Mouse (Mus musculus): ENCODE results near the gene Cdc26.
A peak's percentile ranks its signal among the peaks of the same experiment; 100 is the strongest.

Cdc26 gene

DNA sequence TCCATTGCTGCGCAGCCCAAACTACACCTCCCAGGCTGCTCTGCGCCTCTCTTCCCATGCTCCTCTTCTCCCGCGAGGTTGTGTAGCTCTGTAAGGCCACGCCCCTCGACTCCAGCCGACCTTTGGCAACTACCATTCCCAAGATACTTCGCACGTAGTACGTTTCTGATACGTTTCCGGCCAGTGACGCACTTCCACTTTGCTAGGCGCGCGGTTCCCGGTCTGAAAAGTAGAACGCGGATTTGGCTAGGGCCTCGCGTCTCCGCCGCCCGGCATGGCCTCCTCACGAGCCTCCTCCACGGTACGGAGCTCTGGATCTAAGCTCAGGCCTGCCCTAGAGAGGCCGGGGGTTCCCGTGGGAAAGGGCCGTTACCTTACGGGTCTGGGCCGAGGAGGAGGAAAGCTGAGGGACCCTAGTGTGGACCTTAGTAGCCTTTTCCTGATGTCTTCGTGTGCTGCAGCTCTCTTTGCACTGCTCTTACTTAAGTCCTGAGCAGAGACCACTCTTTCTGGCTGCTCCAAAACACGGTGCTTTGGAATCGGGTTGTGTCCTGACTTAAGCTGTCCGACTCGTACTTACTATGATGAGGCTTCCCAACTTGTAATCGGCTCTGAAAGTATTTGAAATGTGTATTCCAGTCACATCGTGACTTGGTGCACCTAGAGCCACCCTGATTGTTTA is at the start of gene Cdc26, which contains the start of gene Prpf4:
Gene Cdc26 (minus strand): TSS at position 42 of the 682 bp plus-strand sequence.
Gene Prpf4 (plus strand): TSS at position 197 of the 682 bp plus-strand sequence.
- DNase-seq: peak; percentile 99

DNA sequence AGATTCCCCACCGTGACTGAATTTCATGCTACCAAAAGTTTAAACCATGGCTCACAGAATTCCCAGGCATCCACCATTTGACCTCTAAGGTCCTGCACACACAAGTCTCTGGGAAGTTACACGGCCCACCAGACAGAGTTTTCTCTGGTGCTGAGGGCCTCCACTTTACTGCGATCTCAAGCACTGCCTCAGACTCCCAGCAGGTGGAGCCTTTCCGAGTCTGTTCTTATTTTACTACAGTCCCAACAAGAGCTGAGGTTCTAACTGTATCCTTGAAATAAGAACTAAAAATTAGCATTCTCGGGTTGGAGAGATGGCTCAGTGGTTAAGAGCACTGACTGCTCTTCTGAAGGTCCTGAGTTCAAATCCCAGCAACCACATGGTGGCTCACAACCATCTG is 46.6 kb upstream of the Cdc26 start:
- DNase-seq: no peak

DNA sequence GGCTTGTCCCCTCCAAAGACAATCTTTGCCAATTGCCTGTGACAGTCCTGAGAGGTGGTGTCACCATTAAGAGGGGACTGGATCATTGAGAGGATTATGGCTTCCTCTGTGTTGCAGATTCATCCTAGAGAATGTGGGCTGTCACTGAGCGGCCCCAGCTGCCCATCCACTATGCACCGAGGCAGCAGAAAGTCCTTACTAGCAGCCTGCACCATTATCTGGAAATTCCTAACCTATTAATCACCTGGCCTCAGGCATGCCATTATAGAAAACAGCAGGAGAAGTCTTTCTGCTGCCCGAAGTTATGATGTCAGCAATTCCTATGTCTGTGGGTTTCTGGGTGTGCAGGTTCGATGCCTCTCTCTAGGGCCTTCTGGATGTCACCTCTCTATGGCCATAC is 32.5 kb upstream of the Cdc26 start:
- no peak for DNase-seq

DNA sequence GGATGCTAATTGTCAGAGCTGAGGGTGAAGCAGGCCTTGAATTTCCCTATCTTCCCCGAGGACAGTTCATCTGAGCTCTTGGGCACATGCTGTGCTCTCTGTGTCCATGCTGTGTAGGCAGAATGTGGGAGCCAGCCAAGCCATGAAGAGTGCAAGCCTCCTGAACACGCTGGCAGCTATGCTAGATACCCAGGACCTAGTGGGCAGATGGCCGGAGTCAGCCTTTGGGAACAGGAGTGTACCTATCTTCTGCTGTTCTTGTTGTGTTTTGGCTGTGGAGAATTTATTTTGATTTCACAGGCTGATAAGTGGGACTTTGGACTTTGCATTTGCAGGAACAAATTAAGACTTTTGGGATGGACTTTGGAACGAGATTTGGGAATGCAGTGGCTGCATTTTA is 32.1 kb upstream of the Cdc26 start:
- DNase-seq: peak; percentile 93

DNA sequence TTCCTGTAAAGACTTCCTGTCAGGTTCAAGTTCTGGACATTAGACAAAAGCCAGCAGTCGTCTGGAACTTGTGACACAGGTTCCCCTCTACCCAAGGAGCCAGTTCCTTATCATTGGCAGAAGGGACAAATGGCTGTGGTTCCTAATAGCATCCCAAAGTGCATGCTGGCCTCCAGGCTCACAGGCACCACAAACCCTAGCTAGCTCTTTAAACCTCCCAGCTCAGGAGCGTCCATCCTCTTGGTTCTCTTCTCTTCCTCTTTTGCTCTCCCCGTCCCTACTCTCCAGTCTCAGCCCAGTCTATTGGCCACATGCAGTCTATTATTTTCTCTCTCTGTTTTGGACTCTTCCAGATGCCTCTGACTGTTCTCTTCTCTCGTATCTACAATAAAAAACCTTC is 31.4 kb upstream of the Cdc26 start:
- no peak for DNase-seq

DNA sequence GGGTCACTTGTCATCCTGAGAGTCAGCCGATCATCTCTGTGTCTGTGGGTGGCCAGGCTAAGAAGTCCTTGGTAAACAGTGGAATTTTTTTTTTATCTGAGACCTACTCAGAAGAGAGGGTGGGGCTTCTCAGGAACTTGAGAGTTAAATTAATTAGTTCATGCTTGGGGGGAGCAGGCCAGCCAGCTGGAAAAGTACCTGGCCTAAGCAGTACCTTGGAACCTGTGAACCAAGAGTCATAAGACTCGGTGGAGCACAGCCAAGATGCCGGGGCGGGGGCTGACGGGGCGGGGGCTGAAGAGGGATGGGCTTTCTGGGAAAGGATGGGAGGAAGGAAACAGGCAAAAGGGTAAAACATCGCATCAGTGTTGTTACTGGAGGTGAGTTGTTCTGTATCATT is 29.4 kb upstream of the Cdc26 start:
- DNase-seq: no peak

DNA sequence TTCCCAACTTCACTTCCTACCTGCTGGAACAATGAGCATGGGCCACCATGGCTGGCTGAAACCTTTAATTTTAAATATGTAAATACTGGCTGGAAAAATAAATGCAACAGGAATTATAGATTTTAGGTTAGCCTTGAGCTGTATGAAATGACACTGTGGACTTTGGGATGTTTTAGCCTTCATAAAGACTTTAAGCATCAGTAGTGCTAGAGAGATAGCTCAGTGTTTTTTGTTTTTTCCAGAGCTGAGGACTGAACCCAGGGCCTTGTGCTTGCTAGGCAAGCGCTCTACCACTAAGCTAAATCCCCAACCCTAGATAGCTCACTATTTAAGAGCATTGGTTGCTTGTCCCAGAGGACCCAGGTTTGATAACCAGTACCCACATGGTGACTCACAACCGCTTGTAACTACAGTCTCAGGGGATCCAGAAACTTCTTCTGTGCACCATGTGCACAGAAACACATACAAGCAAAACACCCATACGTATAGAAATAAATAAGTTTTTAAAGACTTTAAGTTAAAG is 28.9 kb upstream of the Cdc26 start:
- DNase-seq: no peak

DNA sequence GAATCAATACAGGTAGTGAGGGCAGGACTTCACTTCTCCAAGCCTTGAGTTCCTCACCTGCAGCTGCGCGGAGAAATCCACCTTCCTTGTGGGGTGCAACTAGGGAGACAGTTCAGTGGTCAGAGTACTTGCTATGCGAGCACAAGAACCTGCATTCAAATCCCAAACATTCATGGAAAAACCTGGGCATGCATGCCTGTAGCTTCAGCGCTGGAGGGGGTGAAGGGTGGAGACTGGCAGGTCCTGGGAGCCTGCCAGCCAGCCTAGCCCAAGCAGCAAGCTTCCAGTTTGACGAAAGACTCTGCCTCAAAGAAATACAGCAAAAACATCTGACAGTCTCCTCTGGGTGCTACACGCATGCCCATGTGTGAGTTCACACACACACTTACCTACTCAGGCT is 26.6 kb upstream of the Cdc26 start, which contains the start of gene Rnf183:
Gene Rnf183 (minus strand): TSS at position 172 of the 400 bp plus-strand sequence.
- no peak for DNase-seq

DNA sequence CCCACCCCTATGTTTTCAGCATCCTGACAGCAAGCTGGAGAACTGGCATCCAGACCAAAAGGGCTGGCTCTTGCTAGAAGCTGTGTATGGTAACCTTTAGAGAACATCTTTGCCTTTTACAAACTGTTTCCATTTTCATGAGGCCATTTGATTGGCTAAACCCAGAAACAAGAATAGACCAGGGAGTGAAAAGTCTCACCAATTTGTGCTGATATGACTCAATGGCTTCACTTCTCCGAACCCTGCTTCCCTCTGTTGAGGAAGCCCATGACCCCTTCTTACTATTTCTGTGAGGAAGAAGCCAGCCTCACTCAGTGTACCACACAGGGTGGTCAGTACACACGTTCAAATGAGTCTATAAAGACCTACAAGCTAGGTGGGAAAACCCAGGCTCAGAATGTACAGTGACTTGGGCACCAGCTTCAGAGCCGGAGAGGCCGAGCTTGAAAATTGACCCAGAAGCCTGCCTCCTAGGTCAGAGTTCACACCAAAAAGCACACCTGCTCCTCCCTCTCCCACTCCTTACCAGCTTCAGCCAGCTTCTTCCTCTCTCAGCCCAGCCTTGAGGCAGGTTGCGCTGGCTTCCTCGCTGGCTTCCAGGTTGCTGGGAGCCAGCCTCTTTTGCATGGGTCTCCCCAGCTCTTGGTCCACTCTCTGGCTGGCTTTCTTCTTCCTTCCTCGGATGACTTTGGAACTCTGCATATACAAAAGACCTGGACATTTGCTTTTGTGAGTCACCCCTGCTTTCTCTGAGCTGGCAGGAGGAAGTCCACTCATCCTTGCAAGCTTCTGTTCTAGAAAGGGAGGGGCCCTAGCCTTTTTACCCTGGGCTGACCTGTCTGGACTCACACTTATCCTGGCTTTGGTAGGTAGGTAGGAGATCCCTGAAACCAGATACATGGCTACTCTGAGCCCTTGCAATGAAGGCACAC is 25.8 kb upstream of the Cdc26 start:
- DNase-seq: no peak

DNA sequence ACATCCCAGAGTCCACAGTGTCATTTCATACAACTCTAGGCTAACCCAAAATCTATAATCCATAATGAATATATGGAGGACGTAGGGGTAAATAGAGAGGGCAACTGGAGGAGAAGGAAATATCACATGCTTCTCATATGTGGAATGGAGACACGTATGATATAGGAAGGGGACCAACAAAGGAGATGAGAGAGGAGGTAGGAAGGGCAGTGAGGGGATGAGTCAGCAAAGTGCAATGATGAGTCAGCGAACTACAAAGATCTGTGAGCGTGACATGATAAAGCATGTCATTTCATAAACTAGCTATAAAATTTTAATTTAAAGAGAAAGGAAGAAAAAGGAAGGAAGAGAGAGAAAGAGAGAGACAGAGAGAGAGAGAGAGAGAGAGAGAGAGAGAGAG is 23.1 kb upstream of the Cdc26 start:
- no peak for DNase-seq

DNA sequence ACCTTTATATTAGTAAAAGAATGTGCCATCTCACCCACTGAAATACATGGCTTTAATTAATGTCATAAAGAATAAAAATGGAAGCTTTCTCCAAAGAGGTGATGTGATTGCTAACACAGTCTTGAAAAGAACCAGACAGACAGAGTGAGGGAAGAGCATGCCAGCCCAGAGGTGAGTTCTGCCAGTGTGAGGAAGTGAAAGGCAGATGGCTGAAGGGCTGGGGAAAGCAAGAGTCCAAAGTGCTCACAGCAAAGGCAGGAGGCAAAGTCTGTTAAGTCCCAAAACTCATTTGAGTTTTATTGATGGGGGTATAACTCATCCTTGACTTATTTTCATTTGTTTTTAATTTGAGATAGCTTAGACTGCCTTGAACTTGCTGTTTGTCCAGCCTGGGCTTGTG is 22.2 kb upstream of the Cdc26 start:
- DNase-seq: no peak

DNA sequence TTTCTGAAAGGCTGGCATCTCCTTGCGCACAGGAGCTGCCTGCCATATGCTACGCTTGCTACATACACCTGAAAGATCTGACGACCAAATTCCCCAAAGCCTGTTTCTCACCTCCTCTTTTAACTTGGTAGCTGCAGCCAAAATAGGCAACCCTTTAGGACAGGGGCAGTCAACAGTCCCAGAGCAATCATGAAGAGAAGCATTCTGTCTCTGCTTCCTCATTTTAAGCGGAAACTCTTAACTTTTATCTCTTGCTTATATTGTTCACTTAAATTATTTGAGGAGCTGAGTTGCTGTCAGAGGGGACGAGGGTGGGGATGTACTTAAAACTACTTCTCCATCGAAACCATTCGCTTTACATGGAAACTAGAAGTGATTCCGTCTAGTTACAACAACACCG is 21.2 kb upstream of the Cdc26 start:
- no peak for DNase-seq

DNA sequence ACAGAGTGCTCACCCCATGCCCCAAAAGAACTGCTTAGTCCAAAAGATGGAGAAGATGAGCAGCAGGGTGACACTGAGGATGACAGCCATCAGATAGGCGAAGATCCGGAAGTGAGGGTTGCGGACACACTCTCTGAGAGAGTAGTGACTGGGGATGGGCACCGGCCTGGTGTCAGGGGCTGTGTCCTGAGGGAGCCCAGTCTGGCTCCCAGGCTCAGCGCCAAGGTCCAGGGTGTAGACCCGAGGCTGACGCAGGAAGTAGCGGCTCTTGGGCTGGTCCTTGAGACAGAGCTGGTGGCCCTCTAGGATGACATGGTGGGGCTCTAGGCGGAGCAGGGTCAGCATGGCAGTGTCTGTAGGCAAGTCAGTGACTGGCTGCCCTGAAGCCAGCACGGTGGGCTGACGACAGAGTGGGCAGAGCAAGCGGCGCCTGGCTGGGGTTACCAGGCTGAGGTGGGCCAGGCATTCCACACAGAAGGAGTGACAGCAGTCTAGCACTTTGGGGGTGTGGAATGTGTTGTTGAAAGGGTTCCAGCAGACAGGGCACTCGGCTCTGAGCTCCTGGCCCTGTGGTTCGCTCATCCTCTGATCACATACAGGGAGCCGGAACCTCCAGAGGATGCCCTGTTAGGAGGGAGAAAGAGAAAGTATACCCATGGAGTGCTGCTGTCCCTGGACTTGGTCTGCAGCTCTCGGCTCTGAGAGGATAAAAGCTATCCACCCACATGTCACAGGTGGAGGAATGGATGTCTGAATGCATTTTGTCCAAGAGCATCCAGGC is 19.7 kb upstream of the Cdc26 start:
- peak; percentile 46 for DNase-seq

DNA sequence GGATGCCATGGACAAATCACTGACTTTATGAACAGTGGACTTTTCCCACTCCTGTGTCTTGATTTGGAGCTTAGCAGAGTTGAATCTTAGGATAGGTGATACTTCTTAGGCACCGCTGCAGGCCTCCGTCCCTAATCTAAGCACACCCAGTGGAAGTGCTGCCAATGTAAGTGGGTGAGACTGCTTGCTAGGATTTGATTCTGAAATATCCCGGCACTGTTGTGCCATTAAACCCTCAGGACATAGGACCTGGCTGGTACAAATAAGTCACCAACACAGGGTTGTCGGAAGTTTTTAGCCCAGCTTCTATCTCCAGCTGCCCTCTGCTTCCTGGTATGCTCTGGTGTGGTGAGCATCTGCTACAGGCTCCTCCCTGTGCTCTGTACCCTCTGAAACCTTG is 17.4 kb upstream of the Cdc26 start:
- DNase-seq: no peak

DNA sequence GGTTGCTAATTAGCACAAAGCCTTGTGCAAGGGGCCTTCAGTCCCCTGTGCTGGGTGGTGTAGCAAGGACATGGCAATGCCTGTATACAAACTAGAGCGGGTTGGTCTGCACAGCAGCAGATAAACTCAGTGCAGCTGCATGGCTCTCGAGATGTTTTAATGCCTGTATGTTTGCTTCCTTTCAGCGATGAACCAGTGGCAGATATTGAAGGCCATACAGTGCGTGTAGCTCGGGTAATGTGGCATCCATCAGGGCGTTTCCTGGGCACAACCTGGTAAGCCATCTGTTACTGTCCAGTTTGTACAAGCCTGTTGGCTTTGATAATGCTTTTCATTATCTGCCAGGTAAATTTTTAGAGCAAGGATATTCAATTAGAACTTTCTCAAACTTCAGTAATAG is 10.6 kb upstream of the Cdc26 start:
- DNase-seq: peak; percentile 75

DNA sequence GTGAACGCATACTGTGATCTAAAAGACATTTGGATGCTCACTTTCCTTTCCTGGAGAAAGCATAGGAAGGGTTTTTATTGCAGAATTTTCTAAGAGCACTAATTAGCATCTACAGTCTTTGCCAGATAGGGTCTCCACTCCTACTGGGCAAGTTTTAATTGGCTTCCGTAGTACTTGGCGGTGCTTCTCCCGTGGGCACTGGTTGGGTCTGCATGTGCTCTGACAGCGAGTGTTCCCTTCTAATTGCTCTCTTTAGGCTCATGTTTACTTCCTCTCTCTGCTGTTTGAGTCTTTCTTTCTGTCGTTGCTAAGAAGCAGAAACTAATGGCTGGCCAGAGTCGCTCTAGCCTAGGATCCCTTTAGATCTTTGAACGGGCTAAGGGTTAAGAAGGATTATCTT is 10.0 kb upstream of the Cdc26 start:
- DNase-seq: no peak

DNA sequence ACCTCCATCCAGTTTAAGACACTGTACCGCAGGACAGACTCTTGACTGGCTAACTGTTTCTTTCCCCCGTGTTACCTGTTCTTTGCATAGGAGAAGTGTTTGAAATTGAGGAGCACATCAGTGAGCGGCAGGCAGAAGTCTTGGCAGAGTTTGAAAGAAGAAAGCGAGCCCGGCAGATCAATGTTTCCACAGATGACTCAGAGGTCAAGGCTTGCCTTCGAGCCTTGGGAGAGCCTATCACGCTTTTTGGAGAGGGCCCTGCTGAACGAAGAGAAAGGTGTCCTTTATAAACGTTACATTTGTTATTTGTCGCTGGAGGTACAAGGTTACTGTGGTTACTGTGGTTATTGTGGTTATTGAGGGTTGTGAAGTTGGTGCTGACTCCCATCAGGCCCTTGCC is 3.2 kb upstream of the Cdc26 start:
- DNase-seq: no peak

DNA sequence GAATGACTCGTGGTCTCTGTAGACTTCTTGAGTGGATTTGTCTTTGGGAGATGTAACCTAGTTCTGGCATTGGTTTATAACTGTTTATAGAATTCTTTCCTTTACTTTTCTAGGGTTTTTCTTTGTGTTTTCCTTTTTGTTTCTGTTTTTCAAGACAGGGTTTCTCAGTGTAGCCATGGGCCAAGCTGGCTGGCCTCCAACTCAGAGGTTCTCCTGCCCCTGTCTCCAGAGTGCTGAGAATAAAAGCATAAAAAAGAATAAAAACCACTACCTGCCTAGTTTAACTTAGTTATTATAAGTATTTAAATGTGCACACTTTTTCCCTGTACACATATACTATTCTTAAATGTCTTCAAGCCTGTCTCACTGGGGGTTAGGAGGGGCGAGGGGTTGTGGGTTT is 1.9 kb upstream of the Cdc26 start:
- no peak for DNase-seq

DNA sequence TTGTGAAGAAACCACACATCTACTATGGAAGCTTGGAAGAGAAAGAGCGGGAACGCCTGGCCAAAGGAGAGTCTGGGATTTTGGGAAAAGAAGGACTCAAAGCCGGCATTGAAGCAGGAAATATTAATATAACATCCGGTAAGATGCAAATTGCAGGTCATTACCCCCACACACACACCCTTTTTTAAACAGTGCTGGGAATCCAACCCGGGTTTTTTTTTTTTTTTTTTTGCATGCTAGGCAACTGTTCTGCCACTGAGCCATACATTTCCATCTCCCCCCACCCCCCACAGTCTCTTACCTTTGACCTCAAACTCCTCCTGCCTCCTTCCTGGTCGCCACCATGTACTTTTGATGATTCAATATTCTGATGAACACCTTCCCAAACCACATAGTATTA is 1.2 kb upstream of the Cdc26 start:
- DNase-seq: no peak

DNA sequence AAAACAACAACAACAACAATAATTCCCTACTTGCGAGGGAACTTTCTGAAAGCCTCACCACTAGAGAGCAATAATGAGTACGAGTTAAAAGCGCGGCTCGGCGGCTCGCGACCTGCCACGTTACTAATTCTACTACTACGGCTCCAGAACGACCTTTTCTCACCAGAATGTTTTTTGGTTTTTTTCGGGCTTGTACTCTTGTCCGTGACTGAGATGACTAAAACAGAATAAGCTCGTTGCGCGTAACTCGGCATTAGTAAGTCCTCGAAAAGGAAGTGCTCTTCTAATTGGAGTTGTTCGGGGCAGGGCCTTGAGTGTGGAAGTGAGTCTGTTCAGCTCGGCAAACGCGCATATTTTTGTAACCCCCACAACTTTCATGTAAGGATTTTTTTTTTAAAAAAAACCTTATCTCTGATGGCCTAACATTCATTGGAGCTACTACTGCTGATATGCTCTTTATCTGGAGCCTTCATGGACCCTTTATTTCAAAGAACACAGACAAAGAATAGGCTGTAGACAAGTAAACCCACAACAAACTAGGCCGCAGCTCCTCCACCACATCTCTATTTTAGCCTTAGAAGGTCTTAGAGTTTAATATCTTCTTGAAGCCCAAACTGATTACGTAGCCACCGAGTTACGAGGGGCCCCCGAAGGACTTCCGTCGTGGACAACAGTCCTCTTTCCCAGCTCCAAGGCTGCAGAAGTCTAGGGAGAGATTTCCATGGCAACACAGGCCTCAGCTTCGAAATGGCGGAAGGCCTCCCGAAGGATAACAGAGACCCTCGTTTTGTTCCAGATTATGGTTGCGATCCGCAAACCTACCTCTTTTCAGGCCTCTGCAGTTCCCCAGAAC is 486 bp downstream of the Cdc26 start:
- DNase-seq: peak; percentile 58

DNA sequence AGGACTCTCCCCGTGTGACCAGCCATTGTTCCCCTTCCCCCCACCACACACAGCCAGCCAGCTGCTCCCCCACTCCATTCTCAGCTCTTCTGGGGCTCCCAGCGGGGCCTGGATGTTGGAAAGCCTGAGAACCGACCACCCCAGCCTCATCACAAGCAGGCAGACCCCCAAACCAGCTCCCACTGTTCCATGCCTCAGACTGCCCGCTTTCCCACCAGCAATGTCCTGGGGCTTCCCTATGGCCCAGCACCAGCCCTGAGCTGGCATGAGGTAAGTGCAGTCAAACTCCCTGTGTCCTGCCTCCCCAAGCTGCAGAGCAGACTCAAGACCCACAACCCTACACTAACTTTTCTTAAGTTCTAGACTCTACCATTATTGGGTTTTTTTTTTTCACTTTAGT is 2.3 kb downstream of the Cdc26 start:
- peak; percentile 33 for DNase-seq

DNA sequence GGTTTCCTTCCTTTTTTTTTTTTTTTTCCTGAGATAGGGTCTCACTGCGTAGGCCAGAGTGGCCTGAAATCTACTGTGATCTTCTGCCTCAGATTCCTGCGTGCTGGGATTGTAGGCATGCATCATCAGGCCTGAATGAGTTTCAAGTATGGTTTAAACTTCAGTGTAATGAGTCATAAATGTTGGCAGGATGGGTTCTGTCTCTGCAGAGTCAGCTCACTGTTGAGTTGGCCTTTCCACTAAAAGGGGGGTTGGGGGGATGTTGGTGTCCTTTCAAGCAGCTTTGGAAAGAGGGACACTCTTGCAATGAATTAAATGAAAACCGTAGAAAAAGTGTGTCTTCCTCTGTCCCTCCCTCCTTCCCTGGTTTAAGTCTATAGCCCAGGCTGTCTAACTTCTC is 9.5 kb downstream of the Cdc26 start:
- DNase-seq: no peak

Data from cerebellum, adult 9-11 months (tissue).